ENCODE assay signal across 15 mouse cellular contexts in genomic region chr9:115524591-115524990, GRCm38 (mm10).
"Had no signal": no experiment of that assay in that cellular context is flagged by ENCODE, and none has a peak within 500 bp of the region (broad histone marks: within the 10 kb centered on the region; RNA-seq: fewer than 3 reads in every experiment).

No protein-coding gene starts in this region.

- H3K4me3 ChIP-seq: layer of hippocampus, adult 2 months had no signal

- H3K9ac ChIP-seq: liver, embryonic 14.5 days had no signal

- H3K4me2 ChIP-seq: midbrain, embryonic 11.5 days had no signal

- H3K27ac ChIP-seq: layer of hippocampus, adult 2 months; liver, embryonic 14.5 days had no signal

- DNase-seq: kidney, postnatal 4 days; lung, adult 2 months; lung, postnatal 4 days; retina, postnatal 1 day; right cerebral cortex, postnatal 4 days; spleen, adult 18-20 months; thymus, adult 18-20 months; thymus, postnatal 14 days had no signal

- ATAC-seq: inflammation-experienced regulatory T-cells, adult 6 months; intestine, postnatal 0 days; lung, postnatal 0 days; midbrain, embryonic 16.5 days had no signal
